23 mouse cellular contexts compared by ENCODE assay signal in the genomic region with DNA sequence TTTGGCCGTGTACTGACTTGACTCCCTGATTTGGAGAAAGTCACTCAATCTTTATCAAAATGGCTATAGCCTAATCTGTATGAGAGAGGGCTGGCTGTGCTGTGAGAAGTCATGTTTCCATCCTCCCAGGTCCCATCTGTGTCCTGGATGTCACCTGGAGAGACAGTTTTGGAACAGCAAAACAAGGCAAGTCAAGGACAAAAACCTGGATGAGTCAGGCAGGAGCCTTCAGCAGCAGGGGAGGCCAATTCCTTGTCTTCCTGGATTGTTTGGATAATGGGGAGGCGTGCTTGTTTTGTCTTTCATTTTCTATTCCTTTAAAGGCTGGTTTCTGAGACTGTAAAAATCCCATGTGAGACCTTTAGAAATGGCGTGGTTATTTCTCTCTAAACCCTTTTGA.
"Had no signal": no experiment of that assay in that cellular context is flagged by ENCODE, and none has a peak within 500 bp of the region (broad histone marks: within the 10 kb centered on the region; RNA-seq: fewer than 3 reads in every experiment).

No protein-coding gene starts in this region.

- H3K36me3 ChIP-seq: heart, embryonic 10.5 days; heart, embryonic 12.5 days; hindbrain, embryonic 13.5 days; hindbrain, embryonic 15.5 days; limb, embryonic 10.5 days; limb, embryonic 12.5 days; liver, embryonic 13.5 days; liver, embryonic 15.5 days had no signal

- ATAC-seq: hindbrain, postnatal 0 days; intestine, embryonic 16.5 days; liver, postnatal 0 days had no signal

- H3K27ac ChIP-seq: gastrocnemius, adult 2 months; heart, embryonic 10.5 days; hindbrain, embryonic 13.5 days; hindbrain, embryonic 15.5 days; hindbrain, postnatal 0 days; left cerebral cortex, adult 2 months; limb, embryonic 10.5 days; limb, embryonic 12.5 days; liver, embryonic 13.5 days; liver, embryonic 15.5 days had no signal

- DNase-seq: gastrocnemius, adult 2 months; gastrocnemius, postnatal 10 days; gastrocnemius, postnatal 25 days; heart, adult 18-20 months; heart, postnatal 10 days; kidney, adult 11 months; kidney, adult 2 months; kidney, postnatal 10 days; kidney, postnatal 25 days; kidney, postnatal 4 days; liver; liver, embryonic 13.5 days; liver, postnatal 0 days had no signal

- H3K4me3 ChIP-seq: gastrocnemius, adult 2 months; heart, embryonic 10.5 days; heart, embryonic 12.5 days; hindbrain, embryonic 13.5 days; hindbrain, embryonic 15.5 days; left cerebral cortex, adult 2 months; limb, embryonic 10.5 days; limb, embryonic 12.5 days; liver, embryonic 13.5 days; liver, embryonic 15.5 days had no signal

- H3K27me3 ChIP-seq: heart, embryonic 12.5 days; hindbrain, embryonic 13.5 days; hindbrain, embryonic 15.5 days; liver, embryonic 13.5 days; liver, embryonic 15.5 days had no signal

- H3K9ac ChIP-seq: heart, embryonic 12.5 days; hindbrain, embryonic 13.5 days; hindbrain, embryonic 15.5 days; limb, embryonic 12.5 days; liver, embryonic 13.5 days; liver, embryonic 15.5 days; liver, postnatal 0 days had no signal

- H3K4me1 ChIP-seq: heart, embryonic 10.5 days; heart, embryonic 12.5 days; hindbrain, embryonic 13.5 days; hindbrain, embryonic 15.5 days; limb, embryonic 10.5 days; limb, embryonic 12.5 days; liver, embryonic 13.5 days; liver, embryonic 15.5 days had no signal

- H3K9me3 ChIP-seq: heart, embryonic 10.5 days; heart, embryonic 12.5 days; hindbrain, embryonic 13.5 days; hindbrain, embryonic 15.5 days; limb, embryonic 10.5 days; limb, embryonic 12.5 days; liver, embryonic 13.5 days; liver, embryonic 15.5 days had no signal
